Mouse (Mus musculus) hindbrain, embryonic 12.5 days (tissue): ENCODE results near the gene Otor. TPM values are rescaled to one million over a fixed set of nuclear protein-coding genes. Genes with fewer than 3 reads are reported as not detected.

Source experiments
- polyA plus RNA-seq: library from polyadenylated mRNA; unstranded; fragments of >200 nt; fragmentation: Nextera tagmentation; extraction: Ambion mirVana; gene quantifications from 2 replicates; pipeline ENCODE4 v1.2.1, GENCODE M21; 2016

Otor gene
- polyA plus RNA-seq, 1 experiment from 2014 or later = 4.9 TPM

Other genes with a start within 250 kb of the Otor start
- gene Kif16b, start 176.9 kb upstream of the Otor start, polyA plus RNA-seq = 8.9 and 9.7 TPM in 2 replicates
- gene Snrpb2, start 15.4 kb upstream of the Otor start, polyA plus RNA-seq = 89.7 and 97.7 TPM in 2 replicates